Comparison of ENCODE assay signal across 16 mouse cellular contexts in the genomic region with DNA sequence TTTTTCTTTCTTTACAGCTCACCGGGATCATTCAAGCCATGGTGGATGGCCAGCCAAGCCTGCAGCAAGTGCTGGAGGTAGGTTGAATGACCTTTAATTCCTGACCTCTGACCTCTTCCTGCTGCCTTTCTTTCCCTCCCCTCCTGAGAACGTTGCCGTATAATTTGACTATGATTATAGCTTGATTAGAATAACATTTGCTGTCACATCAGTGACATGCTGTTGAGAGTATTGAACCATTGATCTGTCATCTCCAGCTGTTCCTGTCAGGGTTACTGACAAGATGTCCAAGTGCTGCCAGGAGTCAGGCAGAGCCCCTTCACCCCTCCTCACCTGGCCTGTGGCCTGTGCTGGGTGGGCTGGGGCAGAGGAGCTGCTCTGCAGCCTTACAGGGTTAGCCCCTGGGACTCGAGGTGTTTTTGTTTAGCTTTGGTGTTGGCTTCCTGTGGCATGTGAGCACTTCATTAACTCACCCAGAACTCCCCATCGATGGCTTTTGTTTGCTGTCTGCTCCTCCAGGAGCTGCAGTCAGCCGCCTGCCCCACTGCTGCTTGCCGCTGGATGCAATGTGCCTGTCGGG. TPM values are rescaled to one million over a fixed set of nuclear protein-coding genes. Genes with fewer than 3 reads are reported as not detected.
A peak's percentile ranks its signal among the peaks of the same experiment; 100 is the strongest.
DNase-seq lines count a peak whose midpoint lies in the region; ATAC-seq lines count a peak whose summit lies in the region.
"Had no signal": no experiment of that assay in that cellular context is flagged by ENCODE, and none has a peak within 500 bp of the region (broad histone marks: within the 10 kb centered on the region; RNA-seq: fewer than 3 reads in every experiment).

No protein-coding gene starts in this region.

- peaks cover 15% of the 10 kb centered on the region for H3K4me1 ChIP-seq in hindbrain, embryonic 12.5 days
- H3K4me1 ChIP-seq in limb, embryonic 13.5 days = peaks cover 38% of the 10 kb centered on the region
- peaks cover 50% of the 10 kb centered on the region for H3K4me1 ChIP-seq in heart, embryonic 10.5 days
- H3K4me1 ChIP-seq: liver, embryonic 12.5 days; lung, embryonic 15.5 days had no signal

- H3K4me3 ChIP-seq in hindbrain, embryonic 12.5 days = no peak overlapping the region
- no peak overlapping the region for H3K4me3 ChIP-seq in limb, embryonic 13.5 days
- no peak overlapping the region for H3K4me3 ChIP-seq in heart, embryonic 10.5 days
- H3K4me3 ChIP-seq: liver, embryonic 12.5 days; lung, embryonic 15.5 days had no signal

- ATAC-seq in hindbrain, embryonic 12.5 days (ENCODE audit: low FRiP score) = no peak; the same call in 1 of the 2 replicates
- no peak for ATAC-seq in limb, embryonic 13.5 days (ENCODE audit: low FRiP score, low read depth)
- ATAC-seq: liver, embryonic 12.5 days had no signal

- 20% methylated on average over 8 of the region's 8 CpGs for WGBS in hindbrain, embryonic 12.5 days
- WGBS in limb, embryonic 13.5 days = 29% methylated on average over 8 of the region's 8 CpGs
- 68% methylated on average over 8 of the region's 8 CpGs for WGBS in heart, embryonic 10.5 days

- H3K36me3 ChIP-seq in hindbrain, embryonic 12.5 days = peaks cover 32% of the 10 kb centered on the region
- peaks cover 82% of the 10 kb centered on the region for H3K36me3 ChIP-seq in limb, embryonic 13.5 days
- peaks cover 46% of the 10 kb centered on the region for H3K36me3 ChIP-seq in heart, embryonic 10.5 days

- no peak overlapping the region for H3K4me2 ChIP-seq in hindbrain, embryonic 12.5 days (replicated peaks)
- H3K4me2 ChIP-seq in limb, embryonic 13.5 days (replicated peaks) = no peak overlapping the region
- H3K4me2 ChIP-seq: liver, embryonic 12.5 days; lung, embryonic 15.5 days had no signal

- DNase-seq in embryo, embryonic 10 days (ENCODE audit: low spot score) = peak; percentile 62
- peak; percentile 23 for DNase-seq in embryo, embryonic 11 days
- no peak for DNase-seq in layer of hippocampus, adult 18-20 months (ENCODE audit: low spot score in 2 of 2)
- no peak for DNase-seq in urinary bladder, postnatal 10 days (ENCODE audit: low spot score)
- DNase-seq in heart, embryonic 10.5 days (ENCODE audit: low spot score) = no peak
- DNase-seq: adrenal gland, postnatal 36 days; cerebellum, adult 2 months; gastrocnemius, postnatal 36 days; heart, postnatal 10 days; kidney, adult 9 months; kidney, postnatal 36 days; thymus, adult 18-20 months had no signal

- H3K27me3 ChIP-seq in hindbrain, embryonic 12.5 days = no peaks in the 10 kb centered on the region
- no peaks in the 10 kb centered on the region for H3K27me3 ChIP-seq in limb, embryonic 13.5 days
- no peaks in the 10 kb centered on the region for H3K27me3 ChIP-seq in heart, embryonic 10.5 days (ENCODE audit: insufficient read depth, poor library complexity, severe bottlenecking)
- H3K27me3 ChIP-seq: liver, embryonic 12.5 days; lung, embryonic 15.5 days had no signal

- H3K9me3 ChIP-seq in hindbrain, embryonic 12.5 days (replicated peaks) = no peaks in the 10 kb centered on the region
- no peaks in the 10 kb centered on the region for H3K9me3 ChIP-seq in limb, embryonic 13.5 days
- no peaks in the 10 kb centered on the region for H3K9me3 ChIP-seq in heart, embryonic 10.5 days
- H3K9me3 ChIP-seq: liver, embryonic 12.5 days; lung, embryonic 15.5 days had no signal

- peak overlapping the region; percentile 49; the same call in 1 of the 2 replicates for H3K27ac ChIP-seq in hindbrain, embryonic 12.5 days
- H3K27ac ChIP-seq in limb, embryonic 13.5 days = no peak overlapping the region
- H3K27ac ChIP-seq in heart, embryonic 10.5 days = no peak overlapping the region
- H3K27ac ChIP-seq: liver, embryonic 12.5 days; lung, embryonic 15.5 days had no signal

- no peak overlapping the region for H3K9ac ChIP-seq in hindbrain, embryonic 12.5 days
- peak overlapping the region; percentile 8; the same call in 1 of the 2 replicates for H3K9ac ChIP-seq in limb, embryonic 13.5 days
- H3K9ac ChIP-seq: liver, embryonic 12.5 days; lung, embryonic 15.5 days had no signal

RNA-seq across cellular contexts. Expression of a gene that starts 39.0 kb away (rescaled TPM):
- polyA plus RNA-seq in hindbrain, embryonic 12.5 days (2016; fragmentation: Nextera tagmentation; extraction: Ambion mirVana) = 177 and 178 TPM in 2 replicates
- polyA plus RNA-seq in limb, embryonic 13.5 days (2015; fragmentation: Nextera tagmentation; extraction: Ambion mirVana) = 178 and 181 TPM in 2 replicates
- 100 to 1,000 TPM; 200 to 214 TPM for total RNA-seq in layer of hippocampus, adult 18-20 months (2021)
- polyA plus RNA-seq in heart, embryonic 10.5 days (2016; fragmentation: Nextera tagmentation; extraction: Ambion mirVana) = 108 and 118 TPM in 2 replicates

Comparison
In these comparisons a context has a peak if more than half of its experiments do, and no peak if none do; other contexts are left out.
1. DNase-seq: peak in embryo, embryonic 10 days (single experiment) and embryo, embryonic 11 days (single experiment); none in layer of hippocampus, adult 18-20 months (0 of 2), urinary bladder, postnatal 10 days (single experiment) and heart, embryonic 10.5 days (single experiment).